Mouse (Mus musculus) myocyte (in vitro differentiated cells): Measurements from ENCODE around the gene Aktip. TPM values are rescaled to one million over a fixed set of nuclear protein-coding genes. Genes with fewer than 3 reads are reported as not detected.

Source experiments
- H3K27me3 ChIP-seq: one replicate; pipeline ENCODE4 v1.6.1; 2011; ENCODE audit not compliant: control insufficient read depth, insufficient read depth, insufficient read length
- H3K36me3 ChIP-seq: one replicate; pipeline ENCODE4 v1.6.1; 2011; ENCODE audit not compliant: control insufficient read depth, insufficient read depth
- H3K4me2 ChIP-seq: one replicate; pipeline ENCODE4 v1.6.1; 2011; ENCODE audit warnings: low read depth, control low read depth
- H3K4me3 ChIP-seq: one replicate; pipeline ENCODE4 v1.5.1; 2011; ENCODE audit warnings: mild to moderate bottlenecking, control low read depth, moderate library complexity
- H3K79me2 ChIP-seq: one replicate; pipeline ENCODE4 v1.6.1; 2011; ENCODE audit not compliant: control insufficient read depth, insufficient read depth
- H3ac ChIP-seq: one replicate; pipeline ENCODE4 v1.6.1; 2011; ENCODE audit not compliant: control insufficient read depth, insufficient read length
- CEBPB ChIP-seq: IDR thresholded peaks from 2 replicates; pipeline ENCODE4 v1.6.1; 2011; ENCODE audit warnings: mild to moderate bottlenecking, moderate library complexity; ENCODE audit not compliant: poor library complexity, insufficient read depth, severe bottlenecking
- E2F4 ChIP-seq: IDR thresholded peaks from one replicate; pipeline ENCODE4 v1.6.1; 2011; ENCODE audit warnings: mild to moderate bottlenecking, control low read depth, moderate library complexity; ENCODE audit not compliant: insufficient read depth
- MAX ChIP-seq: IDR thresholded peaks from one replicate; pipeline ENCODE4 v1.6.1; 2011; ENCODE audit warnings: low read depth, mild to moderate bottlenecking, control low read depth
- MYOD1 ChIP-seq, 3 experiments: IDR thresholded peaks; one replicate each; pipeline ENCODE4 v1.6.1; 2011; ENCODE audit warnings: control low read depth in 2 of 3, low read depth in 2 of 3, mild to moderate bottlenecking in 2 of 3, moderate library complexity in 1 of 3; ENCODE audit not compliant: insufficient read length in 2 of 3, control insufficient read depth in 1 of 3
- MYOG ChIP-seq, 3 experiments: IDR thresholded peaks; one replicate each; pipeline ENCODE4 v1.6.1; 2011; ENCODE audit warnings: control low read depth in 2 of 3, low read depth in 2 of 3, mild to moderate bottlenecking in 2 of 3; ENCODE audit not compliant: insufficient read length in 2 of 3, control insufficient read depth in 1 of 3, insufficient read depth in 1 of 3
- POLR2A ChIP-seq: IDR thresholded peaks from one replicate; pipeline ENCODE4 v1.6.1; 2011; ENCODE audit warnings: low read depth, mild to moderate bottlenecking, control low read depth, moderate library complexity; ENCODE audit not compliant: insufficient read length
- POLR2AphosphoS2 ChIP-seq: IDR thresholded peaks from one replicate; pipeline ENCODE4 v1.6.1; 2011; ENCODE audit warnings: low read depth, control low read depth; ENCODE audit not compliant: insufficient read length
- REST ChIP-seq: IDR thresholded peaks from one replicate; pipeline ENCODE4 v1.6.1; 2011; ENCODE audit warnings: mild to moderate bottlenecking, control low read depth, moderate library complexity; ENCODE audit not compliant: insufficient read depth, insufficient read length
- SRF ChIP-seq: IDR thresholded peaks from one replicate; pipeline ENCODE4 v1.6.1; 2011; ENCODE audit warnings: low read depth; ENCODE audit not compliant: control insufficient read depth, insufficient read length
- TCF12 ChIP-seq: IDR thresholded peaks from one replicate; pipeline ENCODE4 v1.6.1; 2011; ENCODE audit warnings: mild to moderate bottlenecking, control low read depth; ENCODE audit not compliant: poor library complexity, insufficient read depth, severe bottlenecking
- TCF3 ChIP-seq: IDR thresholded peaks from one replicate; pipeline ENCODE4 v1.6.1; 2011; ENCODE audit warnings: low read depth, control low read depth; ENCODE audit not compliant: insufficient read length
- USF1 ChIP-seq: IDR thresholded peaks from one replicate; pipeline ENCODE4 v1.6.1; 2011; ENCODE audit warnings: low read depth, mild to moderate bottlenecking, control low read depth, moderate library complexity
- polyA plus RNA-seq: library from polyadenylated mRNA; unstranded; fragments of >200 nt; fragmentation: generic; extraction: Trizol; gene quantifications from one replicate; pipeline ENCODE4 v1.2.1, GENCODE M21; 2012; ENCODE audit warnings: missing spikeins

The Aktip gene
- polyA plus RNA-seq, 1 experiment = 25.5 TPM

GRCm38 (mm10) chr8:91077077-91077867 lies 122.5 kb downstream of the Aktip start:
- TF ChIP-seq TCF12 (no peak), TCF3 (no peak), SRF (no peak), MYOD1 (IDR thresholded peaks at IDR 0.05; ENCODE audit: control insufficient read depth in 1 of 3, insufficient read length in 2 of 3, low read depth in 2 of 3) (no peak), REST (no peak), MYOG (IDR thresholded peaks at IDR 0.05; ENCODE audit: control insufficient read depth in 1 of 3, insufficient read depth in 1 of 3, insufficient read length in 2 of 3, low read depth in 2 of 3) (no peak), CEBPB (no peak), MAX (no peak), USF1 (no peak), POLR2A (no peak), E2F4 (no peak), POLR2AphosphoS2 (no peak)
- Histone ChIP-seq H3K36me3 (peaks cover 10% of the 10 kb centered on the region), H3ac (no peak overlapping the region), H3K4me3 (no peak overlapping the region), H3K27me3 (no peaks in the 10 kb centered on the region), H3K4me2 (no peak overlapping the region), H3K79me2 (no peaks in the 10 kb centered on the region)

- H3K79me2 ChIP-seq = peaks cover 13% of the 10 kb centered on the region
- peak overlapping the region; percentile 94 for H3K4me2 ChIP-seq
- H3K27me3 ChIP-seq = no peaks in the 10 kb centered on the region
- H3K4me3 ChIP-seq = peak overlapping the region; percentile 79
- H3ac ChIP-seq = peak overlapping the region; percentile 33
- TF ChIP-seq USF1 = no peak
- no peak for TF ChIP-seq MAX
- no peak for TF ChIP-seq TCF12
- TF ChIP-seq SRF = no peak
- TF ChIP-seq TCF3 = no peak
- TF ChIP-seq MYOG (IDR thresholded peaks at IDR 0.05; ENCODE audit: control insufficient read depth in 1 of 3, insufficient read depth in 1 of 3, insufficient read length in 2 of 3, low read depth in 2 of 3) = no peak
- no peak for TF ChIP-seq POLR2AphosphoS2
- TF ChIP-seq POLR2A = no peak
- no peak for TF ChIP-seq E2F4
- no peak for TF ChIP-seq CEBPB
- no peak for TF ChIP-seq MYOD1 (IDR thresholded peaks at IDR 0.05; ENCODE audit: control insufficient read depth in 1 of 3, insufficient read length in 2 of 3, low read depth in 2 of 3)
- TF ChIP-seq REST = no peak
- no peaks in the 10 kb centered on the region for H3K36me3 ChIP-seq
These were observed 129.4 kb downstream of the Aktip start for GRCm38 (mm10) chr8:91070275-91070859.

- no peak for TF ChIP-seq POLR2A
- no peak for TF ChIP-seq REST
- no peak for TF ChIP-seq POLR2AphosphoS2
- no peak for TF ChIP-seq TCF12
- TF ChIP-seq E2F4 = peak; percentile 64
- peak in 1 of 3 experiments; percentile 41 for TF ChIP-seq MYOG (IDR thresholded peaks at IDR 0.05; ENCODE audit: control insufficient read depth in 1 of 3, insufficient read depth in 1 of 3, insufficient read length in 2 of 3, low read depth in 2 of 3)
- no peak for TF ChIP-seq MAX
- Histone ChIP-seq H3K36me3 (no peaks in the 10 kb centered on the region), H3K4me3 (peak within 1 kb of the TSS; percentile 79), H3K4me2 (peak within 1 kb of the TSS; percentile 94), H3K27me3 (no peaks in the 10 kb centered on the region), H3ac (peak within 1 kb of the TSS; percentile 33), H3K79me2 (peaks cover 13% of the 10 kb centered on the region)
These were observed 129.9 kb downstream of the Aktip start, which contains the start of gene Rbl2 for GRCm38 (mm10) chr8:91069834-91070233. Gene Rbl2, plus strand, starts transcription at chr8:91070057.

GRCm38 (mm10) chr8:91069407-91069806 lies 130.4 kb downstream of the Aktip start:
- Histone ChIP-seq H3K27me3 (no peaks in the 10 kb centered on the region), H3K4me2 (peak overlapping the region; percentile 61), H3K4me3 (peak overlapping the region; percentile 79), H3K79me2 (peaks cover 13% of the 10 kb centered on the region), H3ac (peak overlapping the region; percentile 33), H3K36me3 (no peaks in the 10 kb centered on the region)
- no peak for TF ChIP-seq POLR2AphosphoS2
- TF ChIP-seq TCF12 = no peak
- no peak for TF ChIP-seq MYOG (IDR thresholded peaks at IDR 0.05; ENCODE audit: control insufficient read depth in 1 of 3, insufficient read depth in 1 of 3, insufficient read length in 2 of 3, low read depth in 2 of 3)
- TF ChIP-seq MAX = no peak
- no peak for TF ChIP-seq POLR2A
- no peak for TF ChIP-seq MYOD1 (IDR thresholded peaks at IDR 0.05; ENCODE audit: control insufficient read depth in 1 of 3, insufficient read length in 2 of 3, low read depth in 2 of 3)
- TF ChIP-seq SRF = no peak
- TF ChIP-seq CEBPB = no peak
